Mouse (Mus musculus): ENCODE data around the gene Atp6v1e2. TPM values are rescaled to one million over a fixed set of nuclear protein-coding genes. Genes with fewer than 3 reads are reported as not detected.

Atp6v1e2 gene
- polyA plus RNA-seq, 1 experiment: not detected

DNA sequence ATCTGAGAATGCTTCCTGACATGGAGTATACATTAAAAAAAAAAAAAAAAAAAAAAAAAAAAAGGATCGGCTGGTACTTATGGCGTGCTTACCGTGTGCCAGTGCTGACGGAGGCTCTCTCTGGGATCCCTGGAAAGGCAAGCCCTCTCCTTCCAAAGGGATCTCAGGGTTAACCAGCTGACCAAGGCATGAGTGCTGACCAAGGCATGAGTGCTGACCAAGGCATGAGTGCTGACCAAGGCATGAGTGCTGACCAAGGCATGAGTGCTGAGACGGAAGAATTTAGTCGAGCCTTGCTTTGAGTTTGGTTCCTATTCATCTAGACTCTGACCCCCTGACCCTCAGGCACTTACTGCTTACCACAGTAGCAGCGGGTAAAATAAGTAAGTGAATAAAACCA, 9.0 kb downstream of the Atp6v1e2 start:
- no peak for TF ChIP-seq CTCF (IDR thresholded peaks at IDR 0.05; ENCODE audit: control insufficient read depth, insufficient read depth, insufficient read length)
- TF ChIP-seq MAX (IDR thresholded peaks at IDR 0.05): peak; percentile 41
- Histone ChIP-seq H3K79me2 (ENCODE audit: control insufficient read depth, insufficient read depth) (no peaks in the 10 kb centered on the region), H3ac (ENCODE audit: control insufficient read depth, insufficient read length, low read depth) (no peak overlapping the region), H3K79me3 (ENCODE audit: low read depth) (no peaks in the 10 kb centered on the region), H3K4me3 (ENCODE audit: insufficient read depth, poor library complexity, severe bottlenecking) (no peak overlapping the region), H3K36me3 (ENCODE audit: control insufficient read depth, insufficient read depth) (no peaks in the 10 kb centered on the region), H3K27me3 (ENCODE audit: control insufficient read depth, insufficient read depth, insufficient read length) (peaks cover 16% of the 10 kb centered on the region)

DNA sequence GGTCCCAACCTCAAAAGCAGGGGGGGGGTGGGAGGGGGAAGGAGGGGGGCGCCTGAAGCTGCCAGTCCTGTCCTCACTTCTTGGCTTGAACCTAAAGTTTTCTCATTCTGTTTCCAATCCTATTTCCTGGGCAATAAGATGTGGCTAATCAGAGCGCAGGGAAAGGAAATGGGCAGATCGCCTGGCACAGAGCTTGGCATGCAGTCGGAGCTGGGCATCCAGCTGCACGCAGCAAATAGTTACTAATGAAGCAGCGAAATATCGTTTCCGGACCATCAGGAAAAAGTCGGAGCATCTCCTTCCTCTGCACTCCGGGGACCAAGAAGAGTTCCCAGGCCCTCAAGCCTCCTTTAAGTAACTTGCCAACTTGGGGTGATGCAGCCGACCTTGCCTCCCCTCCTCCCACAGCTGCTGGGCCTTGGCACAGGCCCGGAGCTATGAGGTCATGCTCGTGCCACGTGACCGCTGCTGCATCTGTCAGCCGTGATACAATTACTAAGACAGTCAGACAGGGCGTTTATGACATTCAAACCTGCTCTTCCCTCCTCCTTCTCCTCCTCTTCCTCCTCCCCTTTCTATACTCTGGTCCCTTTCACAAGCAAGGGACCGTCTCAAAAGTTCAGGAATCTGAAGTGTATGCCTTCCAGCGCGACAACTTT, 10.1 kb downstream of the Atp6v1e2 start:
- Histone ChIP-seq H3K27me3 (ENCODE audit: control insufficient read depth, insufficient read depth, insufficient read length) (peaks cover 11% of the 10 kb centered on the region), H3K79me2 (ENCODE audit: control insufficient read depth, insufficient read depth) (no peaks in the 10 kb centered on the region), H3K4me3 (ENCODE audit: insufficient read depth, poor library complexity, severe bottlenecking) (no peak overlapping the region), H3K36me3 (ENCODE audit: control insufficient read depth, insufficient read depth) (no peaks in the 10 kb centered on the region), H3ac (ENCODE audit: control insufficient read depth, insufficient read length, low read depth) (no peak overlapping the region), H3K79me3 (ENCODE audit: low read depth) (no peaks in the 10 kb centered on the region)
- TF ChIP-seq USF1 (IDR thresholded peaks at IDR 0.05; ENCODE audit: low read depth) (peak; percentile 98), MYOD1 (IDR thresholded peaks at IDR 0.05; ENCODE audit: control insufficient read depth, insufficient read length, low read depth) (peak; percentile 78), MAX (IDR thresholded peaks at IDR 0.05) (no peak), CEBPB (IDR thresholded peaks at IDR 0.05; ENCODE audit: low read depth) (no peak), MYOG (IDR thresholded peaks at IDR 0.05; ENCODE audit: control insufficient read depth, extremely low read depth, insufficient read length) (no peak), CTCF (IDR thresholded peaks at IDR 0.05; ENCODE audit: control insufficient read depth, insufficient read depth, insufficient read length) (no peak), FOSL1 (IDR thresholded peaks at IDR 0.05; ENCODE audit: insufficient read depth, low read length, poor library complexity, severe bottlenecking) (no peak)

DNA sequence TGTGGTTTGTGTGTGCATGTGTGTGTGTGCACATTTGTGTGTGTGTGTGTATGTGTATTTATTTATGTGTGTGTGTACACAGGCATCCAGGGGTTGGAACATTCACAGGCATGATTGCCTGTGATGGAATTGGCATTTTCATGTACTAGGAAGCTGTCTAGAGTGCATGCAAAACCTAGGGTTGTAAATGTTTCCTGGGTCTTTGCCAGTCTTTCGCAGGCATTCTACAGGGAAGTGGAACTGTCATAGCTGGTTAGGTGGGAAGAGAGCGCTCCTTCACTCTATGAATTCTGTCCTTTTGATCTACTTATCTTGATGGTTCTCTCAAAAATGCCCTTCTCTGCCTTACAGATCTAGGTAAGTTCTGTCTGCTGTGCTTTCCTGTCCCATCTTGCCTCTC, 10.6 kb downstream of the Atp6v1e2 start:
- Histone ChIP-seq H3K4me3 (ENCODE audit: insufficient read depth, poor library complexity, severe bottlenecking) (no peak overlapping the region), H3K79me2 (ENCODE audit: control insufficient read depth, insufficient read depth) (no peaks in the 10 kb centered on the region), H3ac (ENCODE audit: control insufficient read depth, insufficient read length, low read depth) (no peak overlapping the region), H3K36me3 (ENCODE audit: control insufficient read depth, insufficient read depth) (no peaks in the 10 kb centered on the region), H3K79me3 (ENCODE audit: low read depth) (no peaks in the 10 kb centered on the region), H3K27me3 (ENCODE audit: control insufficient read depth, insufficient read depth, insufficient read length) (peaks cover 11% of the 10 kb centered on the region)
- TF ChIP-seq MYOD1 (IDR thresholded peaks at IDR 0.05; ENCODE audit: control insufficient read depth, insufficient read length, low read depth) (no peak), FOSL1 (IDR thresholded peaks at IDR 0.05; ENCODE audit: insufficient read depth, low read length, poor library complexity, severe bottlenecking) (no peak), CEBPB (IDR thresholded peaks at IDR 0.05; ENCODE audit: low read depth) (no peak), CTCF (IDR thresholded peaks at IDR 0.05; ENCODE audit: control insufficient read depth, insufficient read depth, insufficient read length) (no peak), USF1 (IDR thresholded peaks at IDR 0.05; ENCODE audit: low read depth) (no peak), MYOG (IDR thresholded peaks at IDR 0.05; ENCODE audit: control insufficient read depth, extremely low read depth, insufficient read length) (no peak), MAX (IDR thresholded peaks at IDR 0.05) (no peak)

DNA sequence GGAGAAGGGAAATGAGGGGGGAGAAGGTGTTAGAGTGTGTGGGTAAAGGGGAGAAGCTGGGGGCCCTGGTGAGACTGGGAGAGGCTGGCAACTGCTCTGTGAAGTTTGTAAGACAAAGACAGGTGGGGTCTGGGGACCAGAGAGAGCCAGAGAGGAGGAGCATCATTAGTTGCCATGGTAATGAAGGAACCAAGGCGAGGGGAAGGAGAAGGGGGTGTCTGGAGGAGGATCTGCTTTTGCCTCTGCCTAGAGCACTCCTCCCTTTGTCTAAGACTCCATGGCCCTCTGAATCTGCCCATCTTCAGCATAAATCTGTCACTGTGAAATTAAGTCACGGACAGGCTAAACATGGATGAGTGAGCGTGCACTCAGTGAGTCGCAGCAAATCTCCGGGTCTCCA, 14.8 kb downstream of the Atp6v1e2 start:
- H3K36me3 ChIP-seq (ENCODE audit: control insufficient read depth, insufficient read depth): no peaks in the 10 kb centered on the region
- H3K4me3 ChIP-seq (ENCODE audit: insufficient read depth, poor library complexity, severe bottlenecking): no peak overlapping the region
- H3ac ChIP-seq (ENCODE audit: control insufficient read depth, insufficient read length, low read depth): no peak overlapping the region
- H3K27me3 ChIP-seq (ENCODE audit: control insufficient read depth, insufficient read depth, insufficient read length): peaks cover 8% of the 10 kb centered on the region
- no peaks in the 10 kb centered on the region for H3K79me2 ChIP-seq (ENCODE audit: control insufficient read depth, insufficient read depth)
- TF ChIP-seq CTCF (IDR thresholded peaks at IDR 0.05; ENCODE audit: control insufficient read depth, insufficient read depth, insufficient read length) (no peak), MYOG (IDR thresholded peaks at IDR 0.05; ENCODE audit: control insufficient read depth, extremely low read depth, insufficient read length) (no peak), USF1 (IDR thresholded peaks at IDR 0.05; ENCODE audit: low read depth) (no peak), MAX (IDR thresholded peaks at IDR 0.05) (no peak), MYOD1 (IDR thresholded peaks at IDR 0.05; ENCODE audit: control insufficient read depth, insufficient read length, low read depth) (no peak), CEBPB (IDR thresholded peaks at IDR 0.05; ENCODE audit: low read depth) (no peak), FOSL1 (IDR thresholded peaks at IDR 0.05; ENCODE audit: insufficient read depth, low read length, poor library complexity, severe bottlenecking) (no peak)
- H3K79me3 ChIP-seq (ENCODE audit: low read depth): no peaks in the 10 kb centered on the region

DNA sequence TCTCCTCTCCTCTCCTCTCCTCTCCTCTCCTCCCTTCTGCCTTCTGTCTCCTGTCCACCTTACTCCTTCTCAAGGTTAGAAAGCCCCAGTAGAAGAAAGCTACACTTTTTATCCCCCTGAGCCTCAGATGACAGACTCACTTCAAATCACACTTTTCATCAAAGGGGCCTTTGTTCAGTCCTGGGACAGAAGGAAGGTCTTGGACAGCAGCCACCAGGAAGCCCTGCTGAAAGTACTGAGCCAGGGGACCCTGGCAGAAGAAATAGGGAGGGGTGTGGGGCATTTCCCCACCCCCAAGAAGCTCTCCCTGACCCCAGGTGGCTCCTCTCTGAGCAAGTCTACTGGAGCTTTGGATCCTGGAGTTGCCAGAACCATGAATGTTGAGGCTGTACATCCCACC, 17.7 kb downstream of the Atp6v1e2 start:
- Histone ChIP-seq H3K79me3 (ENCODE audit: low read depth) (no peaks in the 10 kb centered on the region), H3ac (ENCODE audit: control insufficient read depth, insufficient read length, low read depth) (no peak overlapping the region), H3K36me3 (ENCODE audit: control insufficient read depth, insufficient read depth) (no peaks in the 10 kb centered on the region), H3K79me2 (ENCODE audit: control insufficient read depth, insufficient read depth) (no peaks in the 10 kb centered on the region), H3K27me3 (ENCODE audit: control insufficient read depth, insufficient read depth, insufficient read length) (peaks cover 5% of the 10 kb centered on the region), H3K4me3 (ENCODE audit: insufficient read depth, poor library complexity, severe bottlenecking) (no peak overlapping the region)
- TF ChIP-seq CTCF (IDR thresholded peaks at IDR 0.05; ENCODE audit: control insufficient read depth, insufficient read depth, insufficient read length): no peak
- TF ChIP-seq MAX (IDR thresholded peaks at IDR 0.05): no peak
- no peak for TF ChIP-seq FOSL1 (IDR thresholded peaks at IDR 0.05; ENCODE audit: insufficient read depth, low read length, poor library complexity, severe bottlenecking)
- TF ChIP-seq MYOD1 (IDR thresholded peaks at IDR 0.05; ENCODE audit: control insufficient read depth, insufficient read length, low read depth): no peak
- no peak for TF ChIP-seq CEBPB (IDR thresholded peaks at IDR 0.05; ENCODE audit: low read depth)
- TF ChIP-seq USF1 (IDR thresholded peaks at IDR 0.05; ENCODE audit: low read depth): no peak
- no peak for TF ChIP-seq MYOG (IDR thresholded peaks at IDR 0.05; ENCODE audit: control insufficient read depth, extremely low read depth, insufficient read length)

DNA sequence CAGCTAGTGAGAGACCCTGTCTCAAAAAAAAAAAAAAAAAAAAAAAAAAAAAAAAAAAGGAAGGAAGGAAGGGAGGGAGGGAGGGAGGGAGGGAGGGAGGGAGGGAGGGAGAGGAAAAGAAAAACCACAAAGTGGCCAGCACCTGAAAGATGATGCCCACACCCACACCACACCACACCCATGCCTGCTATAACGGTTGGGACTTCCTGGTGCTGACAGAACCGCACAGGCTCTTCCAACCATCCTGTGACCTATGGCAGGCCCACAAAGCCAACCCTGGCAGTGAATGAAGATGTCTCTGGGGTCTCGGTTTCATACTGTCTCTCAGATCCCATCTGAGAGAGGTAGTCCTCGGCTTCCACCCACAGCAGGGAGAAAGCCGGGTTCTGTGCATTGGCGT, 18.3 kb downstream of the Atp6v1e2 start:
- Histone ChIP-seq H3K4me3 (ENCODE audit: insufficient read depth, poor library complexity, severe bottlenecking) (no peak overlapping the region), H3K79me2 (ENCODE audit: control insufficient read depth, insufficient read depth) (no peaks in the 10 kb centered on the region), H3K79me3 (ENCODE audit: low read depth) (no peaks in the 10 kb centered on the region), H3K27me3 (ENCODE audit: control insufficient read depth, insufficient read depth, insufficient read length) (peaks cover 5% of the 10 kb centered on the region), H3ac (ENCODE audit: control insufficient read depth, insufficient read length, low read depth) (no peak overlapping the region), H3K36me3 (ENCODE audit: control insufficient read depth, insufficient read depth) (no peaks in the 10 kb centered on the region)
- TF ChIP-seq MYOD1 (IDR thresholded peaks at IDR 0.05; ENCODE audit: control insufficient read depth, insufficient read length, low read depth) (no peak), CTCF (IDR thresholded peaks at IDR 0.05; ENCODE audit: control insufficient read depth, insufficient read depth, insufficient read length) (no peak), MYOG (IDR thresholded peaks at IDR 0.05; ENCODE audit: control insufficient read depth, extremely low read depth, insufficient read length) (no peak), CEBPB (IDR thresholded peaks at IDR 0.05; ENCODE audit: low read depth) (no peak), MAX (IDR thresholded peaks at IDR 0.05) (no peak), USF1 (IDR thresholded peaks at IDR 0.05; ENCODE audit: low read depth) (no peak), FOSL1 (IDR thresholded peaks at IDR 0.05; ENCODE audit: insufficient read depth, low read length, poor library complexity, severe bottlenecking) (no peak)
